Mouse (Mus musculus): ENCODE data around the gene Ndp. TPM values are rescaled to one million over a fixed set of nuclear protein-coding genes. Genes with fewer than 3 reads are reported as not detected.

Gene Ndp
- polyA plus RNA-seq, 1 experiment: not detected

DNA sequence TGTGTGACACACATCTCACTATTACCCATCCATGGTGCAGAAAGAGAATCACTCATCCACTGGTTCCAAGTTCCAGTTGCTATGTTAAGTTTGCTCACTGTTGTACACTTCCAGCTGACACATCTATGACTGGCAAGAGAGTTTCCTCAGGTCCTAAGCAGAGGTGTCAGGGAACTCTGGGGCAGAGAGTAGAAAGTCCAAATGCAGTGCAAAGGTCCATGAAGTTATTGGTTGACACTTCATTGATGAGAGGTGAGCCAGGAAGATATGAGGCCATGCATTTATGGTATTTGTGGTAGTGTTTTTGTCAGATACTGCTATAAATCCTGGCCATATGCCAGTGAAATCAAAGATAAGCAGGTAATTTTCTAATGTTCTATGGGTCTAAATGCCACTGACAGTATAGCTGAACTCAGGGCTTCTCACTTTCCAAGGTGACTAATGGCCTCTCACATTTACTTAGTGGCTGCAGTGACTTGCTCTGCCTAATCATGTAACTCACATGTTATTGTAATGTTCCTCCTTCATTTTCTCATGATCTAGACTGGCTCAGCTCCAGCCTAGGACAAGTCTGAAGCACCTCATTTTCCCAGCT is 75.0 kb downstream of the Ndp start:
- H3K27ac ChIP-seq (ENCODE audit: insufficient read depth, low read depth, low read length): no peak overlapping the region; the same call in 1 of the 2 replicates
- no peak overlapping the region for H3K4me3 ChIP-seq (ENCODE audit: low read depth, low read length)
- TF ChIP-seq CTCF (IDR thresholded peaks at IDR 0.05; ENCODE audit: extremely low read depth, insufficient read length, insufficient replicate concordance, low read depth, low read length) (no peak), POLR2A (IDR thresholded peaks at IDR 0.05; ENCODE audit: low read depth, low read length) (no peak)
- no peaks in the 10 kb centered on the region for H3K36me3 ChIP-seq (ENCODE audit: control insufficient read depth, insufficient read depth, low read length)
- H3K27me3 ChIP-seq (ENCODE audit: control insufficient read depth, insufficient read depth, low read length): no peaks in the 10 kb centered on the region
- peaks cover 5% of the 10 kb centered on the region; the same call in 1 of the 2 replicates for H3K4me1 ChIP-seq (ENCODE audit: control insufficient read depth, insufficient read depth, insufficient read length, low read length)

Other genes with a start within 250 kb of the Ndp start
- 2.5 and 22.2 TPM in 2 replicates for gene Maob, start 94.4 kb downstream of the Ndp start, polyA plus RNA-seq (2012; rRNA removed)